Mouse (Mus musculus): Measurements from ENCODE around the gene Entpd8.

The Entpd8 gene

DNA sequence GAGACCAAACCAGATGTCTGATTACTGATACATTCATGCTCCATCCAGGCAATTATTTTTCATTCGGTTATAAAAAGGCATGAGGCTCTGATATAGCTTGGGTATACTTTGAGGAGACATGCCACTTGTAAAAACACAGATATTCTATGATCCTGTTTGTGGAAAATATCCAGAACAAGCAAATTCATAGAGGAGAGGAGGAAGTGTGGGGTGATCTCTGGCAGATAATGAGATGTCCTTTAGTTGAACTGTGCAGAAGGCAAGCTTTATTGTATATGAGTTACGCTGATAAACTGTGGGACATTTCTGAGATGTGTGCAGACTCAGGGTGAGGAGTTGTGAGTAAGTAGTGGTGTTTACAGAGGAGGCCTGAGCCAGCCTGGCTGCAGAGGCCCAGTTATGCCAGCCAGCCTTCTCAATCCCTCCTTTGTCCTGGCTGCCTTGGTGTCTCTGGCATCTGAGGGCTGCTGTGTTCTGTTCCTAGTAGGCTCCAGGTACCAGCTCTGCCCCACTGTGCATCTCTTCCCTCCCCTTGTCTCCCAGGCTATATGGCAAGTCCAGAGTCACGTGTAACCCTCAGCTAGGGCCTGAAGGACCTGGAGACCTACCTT is 18.0 kb downstream of the Entpd8 start:
- no peak for DNase-seq

DNA sequence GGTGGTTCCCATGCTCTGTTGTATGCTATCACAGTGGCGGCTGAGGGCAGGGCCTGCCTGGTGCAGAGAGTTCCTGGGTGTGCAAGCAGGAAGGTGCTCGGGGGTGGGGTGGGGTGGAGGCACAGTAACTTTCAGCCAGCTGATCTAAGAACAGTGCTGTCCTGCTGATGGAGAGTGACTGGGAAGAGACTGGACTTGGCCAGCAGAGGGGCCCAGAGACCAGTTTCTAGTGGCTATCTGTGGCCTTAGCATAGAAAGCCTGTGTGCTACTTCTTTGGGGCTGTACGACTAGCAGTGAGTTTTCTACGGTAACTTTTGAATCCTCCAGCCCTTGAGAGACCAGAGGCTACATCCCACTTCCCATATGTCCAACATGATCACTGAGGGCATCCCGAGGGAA is 18.9 kb downstream of the Entpd8 start:
- DNase-seq: no peak

DNA sequence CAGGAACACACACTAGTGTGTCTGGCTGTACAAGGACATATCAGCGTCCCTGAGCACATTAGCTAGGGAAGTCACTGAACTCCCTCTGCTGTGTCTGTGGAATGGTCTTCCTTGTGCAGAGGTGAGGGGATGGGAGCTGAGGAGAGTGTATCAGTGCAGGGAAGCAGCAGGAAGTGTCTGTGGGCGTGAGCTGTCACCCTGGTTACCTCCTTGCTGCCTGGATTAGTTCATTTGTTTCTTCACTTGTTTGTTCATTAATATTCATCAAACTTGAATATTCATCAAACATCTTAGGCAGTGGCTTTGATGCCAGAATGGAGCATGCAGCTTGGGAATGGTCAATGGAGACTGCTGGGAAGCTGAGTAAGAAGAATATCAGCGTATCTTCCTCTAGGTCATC is 19.6 kb downstream of the Entpd8 start:
- no peak for DNase-seq

DNA sequence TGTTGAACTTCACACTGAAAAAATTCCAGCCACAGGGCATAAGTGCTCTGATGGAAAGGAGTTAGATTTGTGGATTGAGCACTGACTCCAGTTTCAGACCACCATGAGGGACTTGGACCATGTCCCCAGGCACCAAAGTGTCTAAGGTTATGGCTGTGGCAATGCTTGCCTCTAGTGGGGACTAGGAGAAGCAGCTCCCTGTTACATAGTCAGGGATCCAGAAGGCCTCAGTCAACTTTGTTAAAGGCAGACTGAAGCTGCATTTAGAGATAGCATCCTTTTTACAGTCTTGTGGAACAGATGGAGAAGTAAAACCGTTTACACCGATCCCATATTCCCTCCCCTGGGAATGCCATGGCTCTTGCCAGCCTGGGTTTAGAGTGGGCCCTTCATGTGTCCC is 24.0 kb downstream of the Entpd8 start:
- no peak for DNase-seq

DNA sequence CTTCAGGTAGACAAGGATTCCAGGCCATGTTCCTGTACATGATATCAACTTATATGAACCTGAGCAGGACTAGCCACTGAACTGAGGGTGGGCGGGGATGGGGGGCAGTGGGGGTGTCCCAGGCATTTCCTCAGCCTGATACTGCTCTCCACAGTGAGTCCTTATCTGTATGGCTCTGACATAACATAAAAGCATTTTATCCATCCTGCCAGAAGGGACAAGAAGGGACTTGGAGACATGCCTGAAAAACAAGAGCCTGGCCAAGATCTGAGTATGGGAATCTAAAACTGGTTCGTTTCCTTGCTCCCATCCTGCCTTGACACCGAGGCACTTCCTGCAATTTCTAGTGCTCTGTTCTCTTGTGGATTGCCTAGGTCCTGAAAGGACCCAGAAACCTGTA is 25.9 kb downstream of the Entpd8 start:
- no peak for DNase-seq

DNA sequence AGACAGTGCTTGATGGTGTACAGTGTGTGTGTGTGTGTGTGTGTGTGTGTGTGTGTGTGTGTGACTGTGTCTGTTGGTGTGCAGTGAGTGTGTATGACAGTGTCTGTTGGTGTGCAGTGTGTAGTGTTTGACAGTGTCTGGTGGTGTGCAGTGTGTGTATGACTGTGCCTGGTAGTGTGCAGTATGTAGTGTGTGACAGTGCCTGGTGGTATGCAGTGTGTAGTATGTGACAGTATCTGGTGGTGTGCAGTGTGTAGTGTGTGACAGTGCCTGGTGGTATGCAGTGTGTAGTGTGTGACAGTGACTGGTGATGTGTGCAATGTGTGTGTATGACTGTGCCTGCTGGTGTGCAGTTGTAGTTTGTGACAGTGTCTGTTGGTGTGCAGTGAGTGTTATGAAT is 29.4 kb downstream of the Entpd8 start:
- no peak for DNase-seq

DNA sequence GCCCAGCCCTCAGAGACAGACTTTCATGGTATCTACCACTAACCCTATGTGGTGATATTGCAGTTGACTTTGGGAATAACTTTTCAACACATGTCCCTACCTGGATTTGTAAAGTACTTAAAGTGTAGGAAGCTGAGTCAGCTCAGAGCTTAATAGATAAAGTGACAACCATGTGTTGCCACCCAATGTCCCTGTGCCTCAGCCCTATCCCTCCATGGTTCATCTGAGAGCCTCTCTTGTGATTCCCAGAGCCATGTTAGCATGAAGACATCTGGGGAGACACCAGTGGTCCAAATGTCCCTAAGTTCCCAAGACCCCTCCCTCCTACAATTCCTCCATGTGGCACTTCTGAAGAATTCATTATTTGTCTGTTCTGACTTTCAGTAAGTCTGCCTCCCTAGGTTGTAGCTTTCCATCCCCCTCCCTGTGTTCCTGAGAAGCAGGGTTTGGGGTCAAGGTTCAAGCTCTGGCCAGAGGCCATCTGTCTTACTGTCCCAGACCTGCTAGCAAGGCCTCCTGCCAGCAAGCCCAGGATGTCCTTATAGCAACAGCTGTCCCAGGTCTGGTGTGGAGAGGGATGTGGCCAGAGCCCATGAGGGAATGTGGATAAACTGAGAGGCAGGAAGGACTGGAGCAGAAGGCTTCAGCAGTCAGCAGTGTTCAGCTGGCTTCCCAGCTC is 30.5 kb downstream of the Entpd8 start:
- DNase-seq: no peak

DNA sequence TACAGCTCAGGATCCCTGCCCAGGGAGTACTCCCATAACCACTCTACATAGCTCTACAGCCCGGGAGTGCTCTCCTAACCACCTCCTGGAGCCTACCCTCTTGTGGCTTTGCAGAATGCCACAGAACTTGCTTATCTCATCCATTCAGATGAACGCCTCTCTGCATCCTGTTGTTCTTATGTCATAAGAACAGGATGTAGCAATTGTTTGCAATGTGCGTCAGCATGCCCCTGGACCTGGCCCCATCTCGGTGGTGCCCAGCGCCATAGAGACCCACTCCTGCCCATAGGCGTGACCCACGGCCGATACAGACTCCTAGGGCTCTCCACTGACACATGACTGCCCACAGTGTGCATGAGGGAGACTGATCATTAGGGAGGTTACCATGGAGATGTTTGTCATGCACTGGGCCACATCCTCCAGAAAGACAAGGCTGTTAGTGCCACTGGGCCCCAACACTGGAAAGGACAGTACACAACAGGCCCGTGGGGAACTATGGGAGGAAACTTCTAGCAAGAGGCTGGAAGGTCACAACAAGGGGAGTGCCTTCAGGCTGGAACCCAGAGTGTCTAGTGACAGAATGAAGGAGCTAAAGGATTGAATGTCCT is 31.2 kb downstream of the Entpd8 start:
- DNase-seq: no peak

DNA sequence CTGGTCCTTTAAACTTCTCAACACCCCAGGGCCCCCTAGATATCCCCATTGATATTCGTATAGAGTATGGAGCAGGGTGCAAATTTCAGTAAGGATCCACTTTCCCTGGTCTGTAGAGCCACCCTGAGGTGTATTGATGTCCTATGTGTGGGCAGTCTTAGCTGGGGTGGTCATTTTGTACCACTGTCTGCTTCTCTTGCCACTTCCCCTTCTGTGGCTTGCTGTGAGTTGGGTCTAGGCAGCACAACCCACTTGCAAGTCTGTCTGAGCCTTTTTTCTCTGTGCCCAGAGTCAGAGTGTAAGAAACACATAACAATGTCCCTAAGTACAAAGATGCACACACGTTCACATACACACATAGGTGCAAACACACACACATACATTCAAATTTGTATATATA is 34.2 kb downstream of the Entpd8 start:
- no peak for DNase-seq

DNA sequence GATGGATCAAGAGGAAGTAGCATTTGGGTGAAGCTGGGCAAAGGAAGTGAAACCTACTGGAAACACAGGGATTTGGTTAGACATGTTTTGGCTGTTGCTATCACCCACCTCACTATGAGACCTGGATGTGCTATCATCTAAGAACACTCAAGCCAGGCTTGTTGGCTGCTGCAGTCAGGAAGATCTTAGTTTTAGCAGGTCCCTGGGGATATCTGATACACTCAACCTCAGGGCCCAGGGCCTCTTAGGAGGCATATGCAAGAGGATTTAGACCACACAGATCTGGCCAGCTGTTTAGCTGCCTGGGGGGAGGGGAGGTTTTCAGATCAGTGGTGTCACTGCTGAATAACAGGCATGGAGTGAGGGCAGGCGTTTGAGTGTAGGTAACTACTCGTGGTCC is 35.3 kb downstream of the Entpd8 start:
- DNase-seq: no peak

DNA sequence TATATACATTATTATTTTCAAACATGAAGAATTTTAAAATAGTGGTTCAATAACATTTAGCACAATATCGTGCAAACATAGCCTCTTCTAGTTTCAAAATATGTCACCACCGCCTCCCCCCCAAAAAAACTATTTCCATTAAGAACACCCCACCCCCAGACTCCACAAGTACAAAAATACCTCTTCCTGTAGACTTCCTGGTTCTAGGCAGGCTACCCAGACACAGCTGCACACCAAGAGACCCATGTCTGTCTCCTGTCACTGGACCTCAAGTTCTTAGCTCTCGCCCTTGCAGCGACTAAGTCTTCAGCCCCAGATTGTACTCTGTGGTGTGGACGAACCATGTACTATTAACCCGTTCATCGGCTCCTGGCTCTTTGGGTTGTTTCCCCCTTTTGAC is 40.9 kb downstream of the Entpd8 start:
- DNase-seq: no peak

DNA sequence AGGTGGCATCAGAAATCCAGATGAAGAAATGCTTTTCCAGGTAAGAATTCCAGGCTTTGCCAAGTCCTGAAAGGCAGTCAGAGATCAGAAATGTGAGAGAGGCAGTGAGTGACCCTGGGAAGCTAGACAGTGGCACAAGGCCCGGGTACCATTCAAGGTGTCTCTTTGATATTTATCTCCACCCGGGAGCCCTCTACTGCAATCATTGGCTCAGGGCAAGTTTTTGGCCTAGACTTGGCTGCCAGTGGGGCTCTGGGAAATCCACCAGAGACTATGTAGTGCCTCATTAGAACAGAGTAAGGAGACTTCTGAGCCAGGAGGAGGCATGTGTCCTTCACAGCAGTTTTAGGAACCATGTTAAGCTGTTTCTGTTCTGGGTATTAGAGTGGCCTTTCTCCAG is 42.6 kb downstream of the Entpd8 start:
- DNase-seq: no peak

DNA sequence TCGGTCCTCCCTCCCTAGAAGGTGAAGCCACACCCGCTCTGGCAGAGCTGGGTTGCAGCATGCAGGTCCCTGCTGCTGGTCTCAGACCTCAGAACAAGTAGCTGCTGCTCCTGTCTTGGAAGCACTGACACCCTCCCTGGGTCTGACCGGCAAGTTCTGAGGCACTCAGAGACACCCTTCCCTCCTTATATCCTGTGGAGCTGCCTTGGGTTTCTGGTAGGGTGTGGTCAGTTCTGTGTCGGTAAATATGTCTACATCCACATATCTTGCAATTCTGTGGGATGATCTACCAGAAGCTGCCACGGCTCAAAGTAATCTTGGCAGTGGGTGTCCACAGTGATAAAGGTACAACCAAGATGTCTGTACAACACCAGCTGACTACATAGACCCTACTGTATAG is 43.4 kb downstream of the Entpd8 start:
- DNase-seq: no peak

DNA sequence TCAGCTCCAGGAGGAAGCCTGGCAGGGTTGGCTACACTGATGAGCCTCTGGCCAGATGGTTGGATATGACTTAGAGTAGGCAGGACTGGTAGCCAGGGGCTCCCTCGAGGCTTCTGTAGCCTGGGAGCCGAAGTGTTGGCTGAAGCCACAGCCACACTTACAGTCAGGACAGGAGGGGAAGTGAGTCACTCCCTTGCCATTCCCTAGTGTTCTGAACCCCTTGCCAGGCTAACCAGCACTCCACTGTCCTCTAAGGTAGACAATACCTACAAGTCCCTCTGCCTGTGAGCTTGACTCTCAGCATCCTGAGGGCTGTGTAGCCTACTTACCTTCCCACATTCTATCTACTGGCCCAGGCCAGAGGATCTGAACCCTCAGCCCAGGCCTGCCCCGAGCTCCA is 44.3 kb downstream of the Entpd8 start:
- no peak for DNase-seq

DNA sequence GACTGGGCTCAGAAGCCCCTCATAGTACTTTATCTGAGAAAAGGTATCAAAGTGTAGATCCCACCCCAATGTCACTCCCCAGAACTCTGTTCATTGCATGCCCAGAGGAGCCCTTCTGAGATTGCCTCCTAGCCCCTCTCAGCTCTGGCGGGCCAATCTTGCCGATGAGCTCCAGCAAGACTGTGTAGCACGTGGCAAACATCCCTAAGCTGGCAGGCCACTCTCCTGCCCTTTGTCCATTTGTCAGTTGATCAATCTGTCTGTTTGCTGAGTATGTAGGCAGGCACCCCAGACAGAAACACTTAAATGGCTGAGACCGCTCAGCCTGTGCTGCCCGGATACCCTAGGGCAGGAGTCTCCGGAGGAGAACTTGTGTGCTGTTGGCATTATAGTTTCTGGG is 45.0 kb downstream of the Entpd8 start:
- no peak for DNase-seq

DNA sequence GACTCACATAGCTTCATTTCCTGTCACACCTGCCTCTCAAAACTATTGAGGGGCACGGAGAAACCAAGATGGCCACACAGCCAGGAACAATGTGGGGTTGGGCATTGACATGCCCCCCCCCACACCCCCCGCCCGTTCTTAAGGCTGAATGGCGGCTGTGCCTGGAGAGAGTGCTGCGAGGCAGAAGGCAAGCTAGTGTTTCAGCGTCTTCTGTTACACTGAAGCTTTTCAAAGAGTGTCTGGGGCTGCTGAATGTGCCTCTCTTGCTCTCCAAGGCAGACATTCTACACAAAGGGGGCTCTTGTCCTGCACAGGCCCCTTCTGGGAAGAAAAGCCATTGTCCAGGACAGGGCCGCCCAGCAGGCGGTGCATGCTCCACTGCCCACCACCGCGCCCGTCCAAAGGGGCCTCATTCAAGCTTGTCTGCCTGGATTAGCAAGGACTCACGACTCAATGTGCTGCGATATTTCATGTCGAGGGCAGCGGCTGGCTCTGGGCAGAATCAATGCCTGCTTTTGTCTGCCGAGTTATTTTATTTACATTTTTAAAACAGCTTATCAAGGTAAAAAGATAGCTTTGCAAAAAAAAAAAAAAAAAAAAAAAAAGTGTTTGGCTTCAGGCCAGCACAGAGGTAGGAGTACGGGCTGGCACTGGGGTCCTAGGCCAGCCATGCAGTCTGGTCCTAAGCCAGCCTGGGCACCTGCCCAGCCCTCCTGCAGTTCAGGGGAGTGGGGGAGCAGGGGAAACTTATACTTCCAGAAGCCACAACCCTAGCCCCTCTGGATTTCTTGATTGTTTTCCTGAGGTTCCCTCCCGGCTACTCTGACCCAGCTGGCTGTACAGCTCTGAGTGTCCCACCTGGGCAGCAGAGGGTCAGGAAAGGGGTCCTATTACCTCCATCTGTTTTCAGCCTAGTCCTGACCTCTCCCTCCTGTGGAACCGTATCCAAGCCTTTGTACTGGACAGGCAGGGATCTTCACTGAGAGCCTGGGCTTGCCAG is 46.2 kb downstream of the Entpd8 start:
- no peak for DNase-seq

DNA sequence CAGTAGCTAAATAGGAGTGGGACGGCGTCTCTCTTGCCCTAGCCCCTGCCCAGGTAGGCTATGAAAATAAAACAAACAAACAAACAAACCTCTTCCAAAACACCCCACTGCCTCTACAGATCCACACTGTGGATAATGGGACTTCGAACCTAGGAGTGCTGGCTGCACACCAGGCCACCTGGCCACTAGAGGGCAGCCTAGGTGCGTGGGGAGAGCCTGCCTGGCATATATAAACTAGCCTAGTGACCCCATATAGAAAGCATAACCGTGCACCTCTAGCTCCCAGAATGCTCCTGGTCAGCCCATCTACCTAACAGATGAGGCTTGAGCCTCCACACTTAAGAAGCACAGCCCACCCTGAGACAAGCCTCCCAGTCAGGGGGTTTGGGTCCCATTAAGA is 47.1 kb downstream of the Entpd8 start:
- DNase-seq: peak; percentile 39 to 50

DNA sequence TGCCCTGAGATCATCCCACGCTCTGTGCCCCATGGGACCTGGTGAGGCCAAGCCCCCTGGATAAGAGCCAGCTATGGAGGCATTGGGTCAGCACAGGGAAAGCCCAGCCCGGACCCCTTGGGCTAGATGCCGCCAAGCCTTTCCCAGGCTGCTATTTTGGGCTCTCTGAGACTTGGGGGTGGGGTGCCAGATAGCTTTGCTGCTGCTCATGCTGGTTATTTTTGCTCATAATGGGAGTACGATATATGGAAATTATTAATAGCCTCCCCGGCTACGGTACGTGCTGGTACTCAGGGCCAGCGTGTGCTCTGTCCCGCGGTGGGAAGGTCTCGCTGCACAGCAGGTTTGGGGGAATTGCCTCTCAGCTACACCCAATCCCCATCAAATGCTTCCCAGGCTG is 48.0 kb downstream of the Entpd8 start:
- no peak for DNase-seq

DNA sequence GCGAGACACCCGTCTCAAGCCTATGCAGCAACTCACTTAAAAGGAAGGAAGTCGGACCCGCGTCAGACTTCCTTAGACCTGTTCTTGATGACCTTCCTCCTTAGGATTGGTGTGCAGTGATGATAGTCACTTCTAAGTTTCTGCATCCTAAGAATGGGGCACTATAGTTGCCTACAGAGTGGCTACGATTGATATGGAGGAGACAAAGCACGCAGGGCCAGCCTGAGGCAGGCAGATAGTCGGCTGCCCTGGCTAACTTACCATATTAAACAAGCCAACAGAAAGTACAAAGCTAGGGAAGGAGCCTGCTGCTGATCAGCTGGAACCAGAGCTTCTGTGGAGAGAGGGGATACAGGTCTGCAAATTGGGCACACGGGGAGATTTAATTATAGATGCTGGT is 51.5 kb downstream of the Entpd8 start:
- DNase-seq: no peak

Data from cerebellum, postnatal 36 days (tissue).